Mouse (Mus musculus) brain, embryonic 14.5 days (tissue): ENCODE results near the gene Gale. TPM values are rescaled to one million over a fixed set of nuclear protein-coding genes. Genes with fewer than 3 reads are reported as not detected.
"Not testable (repeated sequence)": the region's sequence is repeated elsewhere in the genome, so short reads cannot be mapped to it uniquely, and the experiment has no call there.

Experiments used
- DNase-seq: peaks from one replicate; pipeline ENCODE4 v3.0.0-alpha.2; 2011; ENCODE audit warnings: low read depth
- CTCF ChIP-seq: fragments of 200-500 bp; IDR thresholded peaks from 2 replicates; pipeline ENCODE4 v1.5.1; 2012; ENCODE audit warnings: inconsistent platforms, mild to moderate bottlenecking, moderate library complexity, borderline replicate concordance; ENCODE audit not compliant: insufficient read depth, insufficient read length; ENCODE audit errors: extremely low read depth
- POLR2A ChIP-seq: fragments of 200-500 bp; IDR thresholded peaks from 2 replicates; pipeline ENCODE4 v1.6.1; 2012; ENCODE audit warnings: mild to moderate bottlenecking, inconsistent platforms, borderline replicate concordance; ENCODE audit not compliant: poor library complexity, insufficient read depth, insufficient read length, severe bottlenecking; ENCODE audit errors: extremely low read depth
- polyA plus RNA-seq: library from polyadenylated mRNA; depleted of rRNA; stranded (reverse); fragments of >200 nt; gene quantifications from 2 replicates; pipeline ENCODE4 v1.2.3, GENCODE M21; 2012

Gene Gale
- polyA plus RNA-seq, 1 experiment, result 36.3 TPM

GRCm38 (mm10) chr4:135928376-135928775 lies 35.2 kb upstream of the Gale start:
- no peak for DNase-seq
- no peak for TF ChIP-seq POLR2A
- no peak for TF ChIP-seq CTCF

DNA sequence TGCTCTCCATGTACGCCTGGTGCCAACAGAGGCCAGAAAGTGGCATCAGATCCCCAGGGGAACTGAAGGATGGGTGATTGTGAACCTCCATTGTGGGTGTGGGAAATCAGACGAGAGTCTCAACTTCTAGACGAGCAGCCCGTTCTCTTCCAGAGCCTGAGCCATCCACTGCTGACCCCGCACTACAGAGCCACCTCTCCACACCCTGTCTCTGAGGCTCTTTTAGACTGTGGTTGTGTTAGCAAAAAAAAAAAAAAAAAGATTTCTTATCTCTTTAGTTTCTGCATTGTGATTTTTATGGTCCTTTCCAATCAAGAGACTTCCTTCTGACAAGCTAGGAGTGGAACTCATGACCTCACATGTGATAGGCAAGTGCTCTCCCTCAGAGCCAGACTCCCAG lies 34.1 kb upstream of the Gale start:
- no peak for DNase-seq
- TF ChIP-seq POLR2A (no peak), CTCF (no peak)

GRCm38 (mm10) chr4:135929828-135930227 lies 33.7 kb upstream of the Gale start:
- DNase-seq, result no peak
- no peak for TF ChIP-seq CTCF
- TF ChIP-seq POLR2A, result no peak

- no peak for DNase-seq
- TF ChIP-seq CTCF (no peak), POLR2A (no peak)
Observed at GRCm38 (mm10) chr4:135930239-135930638, 33.3 kb upstream of the Gale start.

GRCm38 (mm10) chr4:135931832-135932231 lies 31.7 kb upstream of the Gale start:
- peak; percentile 55 for DNase-seq
- peak; percentile 64; the same call in 1 of the 2 replicates for TF ChIP-seq CTCF
- no peak for TF ChIP-seq POLR2A

- no peak for DNase-seq
- TF ChIP-seq POLR2A, result no peak
- no peak for TF ChIP-seq CTCF
Observed at GRCm38 (mm10) chr4:135934708-135935500, 28.6 kb upstream of the Gale start.

- TF ChIP-seq CTCF (no peak), POLR2A (no peak)
- DNase-seq, result no peak
Observed at GRCm38 (mm10) chr4:135935502-135935901, 28.0 kb upstream of the Gale start.

GRCm38 (mm10) chr4:135938858-135939257 lies 24.7 kb upstream of the Gale start:
- no peak for DNase-seq
- TF ChIP-seq POLR2A (no peak), CTCF (no peak)

- not testable (repeated sequence) for DNase-seq
- peak; percentile 34; the same call in 1 of the 2 replicates for TF ChIP-seq CTCF
Observed at GRCm38 (mm10) chr4:135941026-135941425, 22.5 kb upstream of the Gale start.

DNA sequence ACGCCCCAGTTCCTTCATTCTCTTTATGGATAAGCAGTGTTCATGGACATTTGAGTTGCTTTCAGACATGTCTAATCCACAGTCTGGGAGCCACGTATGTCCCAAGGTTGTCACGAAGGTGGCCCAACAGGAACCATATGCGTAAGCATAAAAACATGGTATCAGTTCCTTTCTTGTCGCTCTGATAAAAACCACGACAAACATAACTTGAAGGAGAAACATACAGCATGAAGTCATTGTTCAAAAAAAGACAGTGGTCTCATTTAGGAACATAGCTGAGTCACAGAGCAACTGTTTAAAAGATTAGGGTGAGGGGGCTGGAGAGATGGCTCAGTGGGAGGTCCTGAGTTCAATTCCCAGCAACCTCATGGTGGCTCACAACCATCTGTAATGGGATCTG lies 21.3 kb upstream of the Gale start:
- no peak for DNase-seq
- TF ChIP-seq POLR2A (no peak), CTCF (no peak)

GRCm38 (mm10) chr4:135943389-135943788 lies 20.1 kb upstream of the Gale start:
- TF ChIP-seq CTCF, result no peak
- no peak for DNase-seq

DNA sequence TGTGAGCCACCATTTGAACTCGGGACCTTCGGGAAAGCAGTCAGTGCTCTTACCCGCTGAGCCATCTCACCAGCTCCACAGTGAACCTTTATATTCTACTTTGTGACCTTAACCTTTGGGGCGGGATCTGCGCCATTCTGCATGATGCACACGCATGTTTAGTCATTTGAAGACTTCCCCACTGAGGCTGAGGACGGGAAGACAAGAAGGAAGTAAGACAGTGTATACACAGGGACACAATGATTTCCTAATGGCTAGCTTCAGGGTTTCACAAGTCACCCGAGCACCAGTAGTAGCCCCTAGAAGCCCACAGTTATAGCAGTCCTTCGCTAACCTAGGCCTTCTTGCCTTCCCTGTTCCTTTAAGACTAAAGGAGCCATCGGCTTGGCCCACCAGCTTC lies 17.8 kb upstream of the Gale start:
- TF ChIP-seq POLR2A (no peak), CTCF (no peak)
- DNase-seq, result no peak
